Mouse (Mus musculus) neural tube, embryonic 10.5 days (tissue): Measurements from ENCODE around the gene Dok7.

Source experiments
- DNase-seq: peaks from one replicate; pipeline ENCODE4 v3.0.0-alpha.2; 2017; ENCODE audit warnings: low spot score; ENCODE audit errors: extremely low spot score

Gene Dok7

DNA sequence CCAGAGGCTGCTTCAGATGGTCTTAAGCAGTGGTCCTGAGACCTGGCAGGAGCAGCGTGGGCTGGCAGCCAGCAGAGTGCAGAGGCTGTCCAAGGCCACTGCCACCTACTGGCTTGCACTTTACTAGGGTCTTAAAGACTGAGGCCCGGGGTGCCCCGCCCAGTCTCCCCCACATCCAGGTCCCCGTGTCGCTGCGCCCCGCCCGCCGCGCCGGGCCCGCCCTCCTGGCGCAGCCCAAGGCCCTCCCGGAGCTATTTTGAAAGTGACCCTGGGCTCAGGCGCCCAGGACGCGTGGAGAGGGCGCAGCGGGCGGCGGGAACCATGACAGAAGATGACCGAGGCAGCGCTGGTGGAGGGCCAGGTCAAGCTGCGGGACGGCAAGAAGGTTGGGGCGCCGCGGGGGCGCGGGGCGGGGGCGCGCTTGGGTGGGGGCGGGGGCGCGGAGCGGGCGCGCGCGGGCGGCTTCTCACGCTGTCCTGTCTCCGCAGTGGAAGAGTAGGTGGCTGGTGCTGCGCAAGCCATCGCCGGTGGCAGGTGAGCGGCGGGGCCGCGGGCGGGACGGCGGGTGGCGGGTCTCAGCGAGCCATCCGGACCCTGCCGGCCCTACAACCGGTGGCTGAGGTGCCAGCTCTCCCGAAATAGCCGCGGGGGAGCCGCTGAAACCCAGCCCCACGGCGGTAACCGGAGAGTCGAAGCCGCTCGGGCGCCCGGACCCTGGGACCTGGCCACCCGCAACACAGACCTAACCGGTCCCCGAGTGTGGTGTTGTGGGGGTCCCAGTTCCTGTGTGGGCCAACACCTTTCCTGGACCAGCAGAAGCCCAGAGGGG lies at the start of gene Dok7:
Dok7 (plus strand) TSS at position 163 of the 829 bp plus-strand sequence.
- peak; percentile 53 for DNase-seq

DNA sequence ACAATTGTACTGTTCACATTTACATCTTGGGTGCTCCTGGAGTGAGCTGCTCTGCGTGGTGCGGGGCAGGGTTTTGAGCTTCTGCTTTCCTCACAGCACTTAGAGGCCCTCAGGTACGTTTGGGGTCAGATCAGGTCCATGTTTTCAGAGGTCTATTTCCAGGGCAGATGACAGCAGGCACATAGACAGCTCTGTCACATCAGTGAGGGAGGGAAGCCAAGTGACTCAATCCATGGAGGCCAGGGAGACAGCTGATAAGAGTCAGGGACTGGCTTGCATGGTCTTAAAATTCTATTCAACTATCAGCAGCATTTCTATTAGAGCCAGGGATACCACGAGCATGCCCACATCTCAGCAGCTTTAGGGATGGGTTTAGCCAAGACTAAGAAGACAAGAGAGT lies 47.4 kb upstream of the Dok7 start:
- no peak for DNase-seq

GRCm38 (mm10) chr5:35010656-35011055 lies 45.9 kb upstream of the Dok7 start:
- no peak for DNase-seq

DNA sequence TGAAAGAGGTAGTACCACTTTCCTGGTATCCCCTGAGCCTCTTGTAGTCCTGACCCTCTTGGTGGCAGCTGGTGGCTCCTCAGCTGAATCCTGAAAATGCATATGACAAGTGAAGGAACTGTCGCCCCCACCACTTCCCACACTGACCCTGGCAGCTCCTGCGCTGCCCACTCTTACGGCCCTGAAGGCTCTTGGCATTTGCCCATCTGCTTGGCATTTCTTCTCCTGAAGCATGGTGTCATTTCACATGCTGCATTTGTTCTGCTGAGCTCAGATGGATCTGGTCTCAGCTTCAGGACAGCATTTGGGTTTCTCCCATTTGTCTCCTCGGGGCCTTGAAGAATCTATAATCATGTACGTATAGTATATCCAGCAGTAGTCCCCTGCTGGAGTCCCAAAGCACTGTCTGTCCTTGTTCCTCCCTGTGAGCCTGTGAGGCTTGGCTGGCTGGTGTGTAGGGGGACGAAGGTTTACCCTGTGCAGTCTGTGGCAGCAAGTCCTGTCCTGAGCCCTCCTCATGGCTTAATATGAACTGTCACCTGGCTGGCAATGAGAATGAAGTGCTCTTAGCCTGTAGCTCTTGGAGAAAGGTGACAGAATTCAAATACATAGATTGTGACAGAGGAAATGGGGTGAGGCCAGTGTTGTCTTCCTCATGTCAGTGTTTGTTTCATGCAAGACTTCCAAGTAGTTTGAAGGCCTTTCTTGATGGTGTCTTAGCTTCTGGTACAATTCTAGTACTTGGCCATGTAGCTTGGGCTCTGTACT lies 45.2 kb upstream of the Dok7 start:
- DNase-seq, result no peak

- no peak for DNase-seq
These were observed 42.5 kb upstream of the Dok7 start for GRCm38 (mm10) chr5:35014036-35014435.

GRCm38 (mm10) chr5:35019673-35020300 lies 36.8 kb upstream of the Dok7 start:
- no peak for DNase-seq

GRCm38 (mm10) chr5:35020410-35021241 lies 35.9 kb upstream of the Dok7 start:
- DNase-seq, result no peak

DNA sequence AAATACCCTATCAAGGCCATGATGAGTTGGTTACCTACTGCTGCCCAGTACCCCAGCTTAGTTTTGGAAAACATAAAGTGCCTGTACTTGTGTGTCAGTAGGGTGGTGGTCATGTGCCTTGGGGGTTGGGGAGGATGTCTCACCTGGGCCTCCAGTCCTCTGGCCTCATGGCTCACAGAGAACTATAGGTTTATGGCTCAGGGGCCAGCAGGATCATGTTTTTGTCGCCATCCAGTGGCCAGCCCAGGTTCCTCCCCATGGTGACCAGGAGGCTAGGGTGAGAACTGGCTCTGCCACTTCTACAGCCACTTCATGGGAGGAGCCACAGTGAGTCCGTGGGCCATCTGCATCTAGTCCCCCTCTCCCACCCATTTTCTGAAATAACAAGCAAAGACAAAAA lies 31.6 kb upstream of the Dok7 start:
- peak; percentile 47 for DNase-seq

- DNase-seq, result no peak
These were observed 27.3 kb upstream of the Dok7 start for GRCm38 (mm10) chr5:35029303-35029702.

- no peak for DNase-seq
These were observed 26.8 kb upstream of the Dok7 start for GRCm38 (mm10) chr5:35029755-35030154.

GRCm38 (mm10) chr5:35033068-35033467 lies 23.5 kb upstream of the Dok7 start:
- DNase-seq, result no peak

DNA sequence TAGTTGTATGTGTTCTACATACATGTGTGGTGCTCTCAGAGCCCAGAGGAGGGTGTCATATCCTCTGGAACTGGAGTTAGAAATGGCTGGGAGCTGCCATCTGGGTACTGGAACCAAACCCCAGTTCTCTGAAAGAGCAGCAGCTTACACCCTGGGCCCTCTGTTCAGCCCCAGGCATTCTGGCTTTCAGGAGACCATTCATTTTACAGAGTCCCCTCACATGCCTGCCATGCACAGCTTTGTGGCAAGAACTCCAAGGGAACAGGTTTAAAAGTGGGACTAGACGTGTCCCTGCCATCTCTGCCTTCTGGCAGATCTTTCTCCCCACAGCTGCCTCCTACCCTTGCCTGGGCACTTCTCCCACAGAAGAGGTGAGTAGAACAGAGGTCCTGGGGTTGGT lies 22.9 kb upstream of the Dok7 start:
- DNase-seq, result no peak

DNA sequence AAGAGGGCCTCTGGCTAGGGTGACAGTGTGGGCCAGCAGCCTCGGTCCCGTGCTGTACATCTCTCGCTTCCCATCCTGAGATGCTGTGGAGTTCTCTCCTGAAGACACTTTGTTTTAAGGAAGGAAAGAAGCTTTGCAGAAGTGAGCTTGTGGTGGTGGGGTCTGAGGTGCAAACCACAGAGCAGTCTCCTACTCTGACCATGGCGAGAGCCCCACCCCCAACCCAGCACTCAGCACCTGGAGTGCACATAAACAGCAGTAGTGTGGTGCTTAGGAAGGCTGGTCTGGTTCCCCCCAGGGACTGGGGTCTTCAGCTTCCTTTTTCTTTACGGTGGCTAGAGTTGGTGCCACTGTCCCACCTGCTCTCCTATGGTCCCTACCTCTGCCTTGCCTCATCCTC lies 21.4 kb upstream of the Dok7 start:
- no peak for DNase-seq

DNA sequence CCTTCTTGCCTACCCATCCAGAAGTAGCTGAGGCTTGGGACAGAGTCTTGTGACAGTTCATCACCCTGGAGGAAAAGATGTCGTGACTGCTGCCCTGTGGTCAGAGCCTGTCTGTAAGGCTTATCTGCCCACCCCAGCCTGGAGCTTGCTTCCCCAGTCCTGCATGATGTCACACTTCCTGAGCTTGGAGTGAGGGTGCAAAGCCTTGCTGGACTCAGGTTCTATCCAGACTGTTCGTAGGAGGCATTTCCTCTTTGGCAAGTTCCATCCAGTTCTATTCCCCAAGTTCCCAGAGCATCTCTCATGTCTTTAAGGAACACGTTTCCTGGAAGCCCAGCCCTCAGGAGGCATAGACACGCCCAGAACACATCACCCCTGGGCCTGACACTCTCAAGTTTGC lies 20.8 kb upstream of the Dok7 start:
- no peak for DNase-seq

DNA sequence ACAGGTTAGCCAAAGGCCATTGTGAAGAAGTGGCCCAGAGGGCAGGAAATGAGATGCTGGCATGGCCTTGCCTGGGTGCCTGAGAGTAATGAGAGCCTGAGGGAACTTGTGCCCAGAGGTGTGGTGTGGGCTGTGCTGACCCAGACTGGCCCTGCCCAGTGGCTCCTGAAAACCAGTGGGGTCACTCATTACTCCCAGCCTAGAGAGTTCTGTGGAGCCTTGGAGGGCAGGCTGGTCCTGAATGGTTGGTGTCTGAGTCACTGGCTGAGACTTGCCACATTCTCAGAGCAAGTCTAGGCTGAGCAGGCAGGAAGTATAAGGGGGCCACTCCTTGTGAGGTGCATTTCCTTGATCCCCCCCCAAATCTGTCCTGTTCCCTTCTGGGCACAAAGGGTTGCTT lies 19.1 kb upstream of the Dok7 start:
- no peak for DNase-seq

DNA sequence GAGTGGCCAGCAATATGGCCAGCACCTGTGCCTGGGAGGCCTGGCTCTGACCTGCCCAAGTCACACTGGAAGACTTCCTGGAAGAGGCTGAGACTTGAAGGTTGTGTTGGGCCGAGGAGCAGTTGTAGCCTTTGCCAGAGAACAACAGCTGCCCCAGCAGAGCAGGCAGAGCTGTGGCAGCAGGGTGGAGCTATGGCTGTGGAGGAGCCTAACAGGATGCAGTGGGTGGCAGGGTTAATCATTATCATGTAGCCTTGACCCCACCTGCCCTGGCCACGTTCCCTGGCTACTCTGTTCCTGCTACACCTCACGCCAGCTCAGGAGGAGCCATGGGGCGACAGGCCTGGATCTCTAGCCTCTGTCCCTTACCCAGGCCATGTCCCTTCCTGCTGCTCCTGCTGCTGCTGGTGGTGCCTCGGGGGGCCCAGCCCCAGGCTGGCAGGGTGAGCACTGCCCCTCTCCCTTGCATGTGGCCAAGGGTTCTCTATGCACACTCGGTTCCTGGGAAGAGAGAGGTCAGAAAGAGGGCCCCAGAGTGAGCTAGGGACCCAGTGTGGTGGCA lies 15.2 kb upstream of the Dok7 start, which contains the start of gene Hgfac:
Hgfac (plus strand) TSS at position 242 of the 562 bp plus-strand sequence.
- DNase-seq, result no peak

DNA sequence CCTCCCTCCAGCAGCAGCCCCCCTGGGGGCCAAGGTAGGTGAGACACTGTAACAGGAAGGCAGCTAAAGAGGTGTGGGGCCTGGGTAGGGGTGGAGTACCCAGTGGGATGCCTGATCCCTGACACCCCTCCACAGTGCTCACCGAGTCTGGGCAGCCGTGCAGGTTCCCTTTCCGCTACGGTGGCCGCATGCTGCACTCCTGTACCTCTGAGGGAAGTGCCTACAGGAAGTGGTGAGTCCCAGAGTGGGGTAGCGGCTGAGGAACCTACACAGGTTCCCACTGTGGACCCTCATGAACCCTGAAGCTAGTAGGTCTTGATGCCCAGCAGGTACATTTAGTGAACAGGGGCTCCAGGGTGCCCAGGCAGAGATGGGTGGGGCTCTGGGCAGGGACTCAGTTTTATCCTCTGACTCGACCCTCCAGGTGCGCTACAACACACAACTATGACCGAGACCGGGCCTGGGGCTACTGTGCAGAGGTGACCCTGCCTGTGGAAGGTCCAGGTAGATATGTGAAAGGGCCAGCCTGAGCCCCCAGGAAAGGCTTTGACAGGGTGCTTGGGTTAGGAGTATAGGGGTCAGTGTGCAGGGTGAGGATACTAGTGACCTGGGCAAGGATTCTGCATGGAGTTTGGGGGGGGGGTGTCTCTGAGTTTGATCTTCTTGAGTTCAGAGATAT lies 14.0 kb upstream of the Dok7 start:
- no peak for DNase-seq

- peak; percentile 69 for DNase-seq
These were observed 13.5 kb upstream of the Dok7 start for GRCm38 (mm10) chr5:35043110-35043451.

DNA sequence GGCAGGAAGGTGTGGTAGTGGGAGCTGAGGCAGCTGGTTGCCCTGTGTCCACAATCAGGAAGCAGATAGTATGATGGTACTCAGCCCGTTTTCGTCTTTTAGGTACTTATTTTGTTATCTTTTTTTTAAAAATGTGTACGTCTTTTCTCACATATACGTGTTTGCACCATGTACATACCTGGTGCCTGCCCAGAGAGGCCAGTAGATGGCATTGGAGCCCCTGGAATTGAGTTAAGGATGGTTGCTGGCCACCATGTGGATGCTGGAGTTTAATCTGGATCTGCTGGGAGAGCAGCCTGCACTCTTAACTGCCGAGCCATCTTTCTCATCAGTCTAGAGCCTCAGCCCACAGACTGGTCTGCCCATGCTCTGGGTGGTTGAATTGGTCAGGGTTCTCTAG lies 6.0 kb upstream of the Dok7 start:
- DNase-seq, result no peak

GRCm38 (mm10) chr5:35054628-35055027 lies 1.9 kb upstream of the Dok7 start:
- DNase-seq, result no peak
